Mouse (Mus musculus): ENCODE data around the gene Sirt3. TPM values are rescaled to one million over a fixed set of nuclear protein-coding genes. Genes with fewer than 3 reads are reported as not detected.

Sirt3 gene
- polyA plus RNA-seq, 1 experiment from 2014 or later: 66.9 TPM

DNA sequence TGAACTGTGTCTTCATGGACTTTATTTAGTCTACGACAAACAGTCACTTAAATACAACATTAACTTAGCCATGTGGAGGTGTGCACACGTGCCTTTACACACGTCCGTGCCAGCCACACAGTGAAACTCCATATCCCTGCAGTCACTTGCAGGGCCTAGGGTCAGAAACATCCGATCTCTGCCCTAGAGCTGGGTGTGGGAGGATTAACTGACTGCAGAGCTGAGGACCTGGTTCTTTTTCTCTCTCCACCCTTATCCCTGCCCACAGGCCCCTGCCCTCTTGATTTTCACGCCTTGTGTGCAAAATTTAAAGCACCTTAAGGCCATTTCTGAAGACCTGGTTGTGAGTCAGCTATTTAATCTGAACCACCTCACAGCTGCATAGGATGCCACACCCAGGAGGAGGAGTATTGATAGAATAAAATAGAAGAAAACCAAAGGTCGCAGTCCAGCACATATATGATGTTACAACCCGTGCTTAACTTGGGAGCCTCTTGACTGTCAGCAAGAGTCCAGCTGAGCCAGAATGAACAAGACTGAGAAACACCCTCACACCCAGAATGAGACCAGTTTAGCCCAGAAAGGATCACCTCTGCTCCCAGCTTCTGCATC lies 38.4 kb upstream of the Sirt3 start, which contains the start of gene Nlrp6:
TSS of gene Nlrp6 (plus strand) at position 485 of the 612 bp plus-strand sequence.
- Histone ChIP-seq H3K36me3 (replicated peaks; ENCODE audit: insufficient read depth, low read length) (no peaks in the 10 kb centered on the region; the same call in 1 of the 2 replicates), H3K4me1 (ENCODE audit: insufficient read depth) (peaks cover 11% of the 10 kb centered on the region), H3K4me3 (ENCODE audit: low read depth, low read length) (no peak within 1 kb of the TSS), H3K27me3 (ENCODE audit: insufficient read depth, low read length) (peaks cover 27% of the 10 kb centered on the region), H3K4me2 (ENCODE audit: low read depth, low read length) (no peak within 1 kb of the TSS), H3K9me3 (ENCODE audit: low read length) (no peaks in the 10 kb centered on the region), H3K27ac (ENCODE audit: low read depth) (no peak within 1 kb of the TSS), H3K9ac (replicated peaks) (no peak within 1 kb of the TSS)
- no peak for TF ChIP-seq EP300 (IDR thresholded peaks at IDR 0.05; ENCODE audit: low read depth)
- TF ChIP-seq CTCF (IDR thresholded peaks at IDR 0.05; ENCODE audit: low read depth): no peak
- WGBS (ENCODE audit: insufficient replicate concordance): 57% methylated on average over 8 of the region's 8 CpGs
- ATAC-seq (no peak), DNase-seq (no peak)

GRCm38 (mm10) chr7:140919911-140920310 lies 37.8 kb upstream of the Sirt3 start:
- no peak for ATAC-seq
- Histone ChIP-seq H3K9me3 (ENCODE audit: low read length) (no peaks in the 10 kb centered on the region), H3K4me3 (ENCODE audit: low read depth, low read length) (no peak overlapping the region), H3K27me3 (ENCODE audit: insufficient read depth, low read length) (peaks cover 27% of the 10 kb centered on the region), H3K27ac (ENCODE audit: low read depth) (no peak overlapping the region), H3K36me3 (replicated peaks; ENCODE audit: insufficient read depth, low read length) (no peaks in the 10 kb centered on the region; the same call in 1 of the 2 replicates), H3K4me2 (ENCODE audit: low read depth, low read length) (no peak overlapping the region), H3K4me1 (ENCODE audit: insufficient read depth) (peaks cover 11% of the 10 kb centered on the region), H3K9ac (replicated peaks) (no peak overlapping the region)
- 33% methylated on average over 4 of the region's 4 CpGs for WGBS (ENCODE audit: insufficient replicate concordance)
- no peak for DNase-seq
- TF ChIP-seq EP300 (IDR thresholded peaks at IDR 0.05; ENCODE audit: low read depth) (no peak), CTCF (IDR thresholded peaks at IDR 0.05; ENCODE audit: low read depth) (no peak)

DNA sequence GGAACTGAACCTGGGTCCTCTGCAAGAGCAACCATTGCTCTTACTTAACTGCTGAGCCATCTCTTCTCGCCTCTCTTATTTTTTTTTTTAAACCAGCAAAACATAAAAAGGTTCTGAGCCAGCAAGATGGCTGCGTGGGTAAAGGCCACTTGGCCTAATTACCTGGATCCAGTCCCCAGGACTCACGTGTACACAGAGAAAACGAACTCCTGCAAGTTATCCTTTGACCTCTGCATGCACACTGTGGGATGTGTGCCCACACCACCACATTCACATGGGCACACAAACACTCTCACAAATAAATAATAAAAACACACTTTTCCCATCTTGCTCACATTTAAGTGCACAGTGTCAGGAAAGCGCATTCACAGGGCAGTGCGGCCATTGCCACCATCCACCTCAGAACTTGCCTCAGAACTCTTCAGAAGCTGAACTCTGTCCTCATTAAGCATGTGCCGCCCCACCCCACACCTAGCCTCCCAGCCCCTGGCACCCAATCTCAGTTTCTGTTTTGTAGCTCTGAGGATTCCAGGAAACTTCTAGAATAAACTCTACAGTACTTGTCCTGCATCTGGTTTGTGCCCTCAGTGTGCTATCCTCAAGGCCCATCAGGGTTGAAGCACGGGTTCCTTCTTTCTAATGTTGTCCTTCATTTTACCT lies 32.1 kb upstream of the Sirt3 start:
- TF ChIP-seq EP300 (IDR thresholded peaks at IDR 0.05; ENCODE audit: low read depth) (no peak), CTCF (IDR thresholded peaks at IDR 0.05; ENCODE audit: low read depth) (no peak)
- Histone ChIP-seq H3K4me3 (ENCODE audit: low read depth, low read length) (no peak overlapping the region), H3K27ac (ENCODE audit: low read depth) (peak overlapping the region; percentile 83), H3K36me3 (replicated peaks; ENCODE audit: insufficient read depth, low read length) (no peaks in the 10 kb centered on the region), H3K4me1 (ENCODE audit: insufficient read depth) (peaks cover 11% of the 10 kb centered on the region), H3K4me2 (ENCODE audit: low read depth, low read length) (no peak overlapping the region), H3K27me3 (ENCODE audit: insufficient read depth, low read length) (no peaks in the 10 kb centered on the region), H3K9me3 (ENCODE audit: low read length) (no peaks in the 10 kb centered on the region), H3K9ac (replicated peaks) (no peak overlapping the region)
- DNase-seq (no peak), ATAC-seq (no peak)
- 75% methylated on average over 8 of the region's 8 CpGs for WGBS (ENCODE audit: insufficient replicate concordance)

- DNase-seq (no peak), ATAC-seq (peak; percentile 26; the same call in 1 of the 2 replicates)
- Histone ChIP-seq H3K27me3 (ENCODE audit: insufficient read depth, low read length) (no peaks in the 10 kb centered on the region), H3K36me3 (replicated peaks; ENCODE audit: insufficient read depth, low read length) (no peaks in the 10 kb centered on the region), H3K4me3 (ENCODE audit: low read depth, low read length) (no peak overlapping the region), H3K4me2 (ENCODE audit: low read depth, low read length) (peak overlapping the region; percentile 13; the same call in 1 of the 2 replicates), H3K27ac (ENCODE audit: low read depth) (peak overlapping the region; percentile 83), H3K9ac (replicated peaks) (no peak overlapping the region), H3K9me3 (ENCODE audit: low read length) (no peaks in the 10 kb centered on the region), H3K4me1 (ENCODE audit: insufficient read depth) (peaks cover 11% of the 10 kb centered on the region)
- 63% methylated on average over 5 of the region's 5 CpGs for WGBS (ENCODE audit: insufficient replicate concordance)
- TF ChIP-seq CTCF (IDR thresholded peaks at IDR 0.05; ENCODE audit: low read depth) (no peak), EP300 (IDR thresholded peaks at IDR 0.05; ENCODE audit: low read depth) (no peak)
Measured at GRCm38 (mm10) chr7:140912846-140913482, 30.9 kb upstream of the Sirt3 start.

DNA sequence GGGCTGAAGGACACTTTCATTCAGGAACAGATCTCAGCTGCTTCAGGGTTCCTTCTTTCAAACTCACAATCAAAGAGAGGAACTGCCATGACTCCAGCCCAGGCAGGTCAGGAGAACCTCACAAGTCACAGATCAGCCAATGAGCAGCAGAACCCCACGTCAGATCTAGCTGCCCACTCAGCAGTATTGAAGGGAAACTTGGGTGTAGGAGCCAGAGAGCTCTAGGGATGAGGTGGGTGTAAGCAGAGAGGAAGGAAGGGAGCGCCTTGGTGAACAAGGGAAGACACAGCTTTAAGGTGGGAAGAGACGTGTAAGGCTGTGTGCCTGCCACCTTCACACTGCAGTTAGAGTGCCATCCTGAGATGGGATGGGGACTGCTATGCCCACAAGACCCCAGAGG lies 30.2 kb upstream of the Sirt3 start:
- H3K4me1 ChIP-seq (ENCODE audit: insufficient read depth): peaks cover 11% of the 10 kb centered on the region
- H3K27me3 ChIP-seq (ENCODE audit: insufficient read depth, low read length): no peaks in the 10 kb centered on the region
- no peak for ATAC-seq
- peak overlapping the region; percentile 2; the same call in 1 of the 2 replicates for H3K4me2 ChIP-seq (ENCODE audit: low read depth, low read length)
- no peak for DNase-seq
- TF ChIP-seq EP300 (IDR thresholded peaks at IDR 0.05; ENCODE audit: low read depth) (no peak), CTCF (IDR thresholded peaks at IDR 0.05; ENCODE audit: low read depth) (no peak)
- no peaks in the 10 kb centered on the region for H3K9me3 ChIP-seq (ENCODE audit: low read length)
- 51% methylated on average over 3 of the region's 3 CpGs for WGBS (ENCODE audit: insufficient replicate concordance)
- no peak overlapping the region for H3K4me3 ChIP-seq (ENCODE audit: low read depth, low read length)
- H3K36me3 ChIP-seq (replicated peaks; ENCODE audit: insufficient read depth, low read length): no peaks in the 10 kb centered on the region
- no peak overlapping the region for H3K9ac ChIP-seq (replicated peaks)
- H3K27ac ChIP-seq (ENCODE audit: low read depth): peak overlapping the region; percentile 83

GRCm38 (mm10) chr7:140908634-140909107 lies 26.6 kb upstream of the Sirt3 start:
- Histone ChIP-seq H3K4me1 (ENCODE audit: insufficient read depth) (peaks cover 8% of the 10 kb centered on the region), H3K9ac (replicated peaks) (no peak overlapping the region; the same call in 1 of the 2 replicates), H3K4me3 (ENCODE audit: low read depth, low read length) (peak overlapping the region; percentile 39), H3K4me2 (ENCODE audit: low read depth, low read length) (peak overlapping the region; percentile 75), H3K36me3 (replicated peaks; ENCODE audit: insufficient read depth, low read length) (no peaks in the 10 kb centered on the region), H3K27ac (ENCODE audit: low read depth) (peak overlapping the region; percentile 86), H3K27me3 (ENCODE audit: insufficient read depth, low read length) (no peaks in the 10 kb centered on the region), H3K9me3 (ENCODE audit: low read length) (no peaks in the 10 kb centered on the region)
- peak; percentile 87 for TF ChIP-seq CTCF (IDR thresholded peaks at IDR 0.05; ENCODE audit: low read depth)
- TF ChIP-seq EP300 (IDR thresholded peaks at IDR 0.05; ENCODE audit: low read depth): no peak
- DNase-seq (peak; percentile 81), ATAC-seq (peak; percentile 46)
- 1% methylated on average over 19 of the region's 19 CpGs for WGBS (ENCODE audit: insufficient replicate concordance)

Measured in liver, postnatal 0 days (tissue).